Mouse (Mus musculus) adrenal gland, postnatal 36 days (tissue): ENCODE data around the gene Ifna16. TPM values are rescaled to one million over a fixed set of nuclear protein-coding genes. Genes with fewer than 3 reads are reported as not detected.

Experiments
- DNase-seq, 2 experiments: peaks; one replicate each; pipeline ENCODE4 v3.0.0; 2021; ENCODE audit warnings: mixed read lengths in 1 of 2
- total RNA-seq, 2 experiments: library from RNA; stranded (reverse); gene quantifications; 2 replicates each; pipeline ENCODE4 v1.2.3; 2021

Ifna16 gene
- total RNA-seq, 2 experiments from 2014 or later = not detected

DNA sequence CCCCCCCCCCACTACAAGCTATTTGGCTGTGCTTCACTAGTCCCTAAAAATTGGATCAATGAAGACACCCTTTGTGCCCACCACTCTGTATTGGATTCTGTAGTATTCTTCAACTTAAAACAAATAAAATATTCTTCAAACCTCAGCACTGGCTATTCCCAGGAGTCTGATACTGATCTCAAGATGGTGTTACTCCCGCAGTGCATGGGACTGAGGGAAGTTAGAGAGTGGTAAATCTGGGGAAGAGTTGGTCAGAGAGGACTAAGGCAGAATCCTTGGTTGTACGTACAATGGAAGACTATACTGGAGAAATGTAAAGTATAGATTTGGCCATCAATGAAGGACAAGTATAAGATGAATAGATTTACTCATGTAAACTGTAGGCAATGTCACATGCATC, 34.2 kb downstream of the Ifna16 start:
- no peak for DNase-seq

DNA sequence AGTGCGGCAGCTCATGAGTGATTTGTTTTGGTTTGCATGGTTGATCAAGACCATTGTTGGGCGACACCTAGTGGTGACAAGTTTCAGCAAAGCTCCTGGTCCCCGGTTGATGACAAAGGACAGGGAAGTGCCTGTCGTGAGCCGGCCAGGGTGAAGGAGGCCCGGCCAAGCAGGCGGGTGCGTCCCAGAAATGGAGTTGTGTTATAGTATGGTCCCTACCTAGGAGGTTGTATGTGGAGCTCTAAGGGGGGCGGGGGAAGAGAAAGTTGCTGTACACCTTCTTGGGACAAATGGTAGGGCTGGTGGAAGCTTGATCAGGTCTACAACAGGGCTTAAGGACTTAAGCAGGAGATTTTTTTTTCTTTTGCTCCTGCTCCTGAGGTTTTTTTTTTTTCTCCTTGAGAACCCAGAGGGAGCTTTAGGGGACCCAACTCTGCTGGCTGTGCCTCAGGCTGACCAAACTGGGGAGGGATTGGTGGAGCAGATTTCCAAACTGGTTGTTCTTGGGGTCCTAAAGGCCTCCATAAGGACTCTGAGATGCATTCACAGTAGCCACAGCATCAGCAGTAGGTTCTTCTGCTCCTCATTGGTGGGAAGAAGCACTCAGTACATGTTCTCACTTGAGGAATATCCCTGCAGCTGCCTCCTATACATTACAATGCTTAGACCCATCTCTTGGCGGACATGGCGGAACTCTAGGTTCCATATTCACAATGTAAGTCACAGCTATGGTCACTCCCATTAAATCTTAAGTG, 35.5 kb downstream of the Ifna16 start:
- peak; percentile 90 to 94 for DNase-seq

DNA sequence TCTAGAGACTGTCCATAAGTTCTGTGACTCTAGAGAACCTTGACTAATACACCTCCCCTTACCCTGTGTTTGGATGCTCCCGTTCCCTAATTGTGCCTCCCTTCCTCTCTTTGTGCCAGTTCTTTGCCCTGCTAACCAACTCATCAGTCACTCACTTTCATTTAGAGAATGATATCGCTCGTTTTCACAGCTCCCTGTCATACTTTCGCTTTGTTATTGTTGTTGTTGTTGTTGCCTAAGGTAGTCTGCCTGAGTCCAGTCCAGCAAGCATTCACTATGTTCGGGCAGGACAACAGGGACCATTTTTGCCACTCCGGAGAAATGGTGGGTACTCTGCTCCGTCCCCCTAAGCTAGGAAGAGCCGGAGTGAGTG, 36.0 kb downstream of the Ifna16 start:
- no peak for DNase-seq

DNA sequence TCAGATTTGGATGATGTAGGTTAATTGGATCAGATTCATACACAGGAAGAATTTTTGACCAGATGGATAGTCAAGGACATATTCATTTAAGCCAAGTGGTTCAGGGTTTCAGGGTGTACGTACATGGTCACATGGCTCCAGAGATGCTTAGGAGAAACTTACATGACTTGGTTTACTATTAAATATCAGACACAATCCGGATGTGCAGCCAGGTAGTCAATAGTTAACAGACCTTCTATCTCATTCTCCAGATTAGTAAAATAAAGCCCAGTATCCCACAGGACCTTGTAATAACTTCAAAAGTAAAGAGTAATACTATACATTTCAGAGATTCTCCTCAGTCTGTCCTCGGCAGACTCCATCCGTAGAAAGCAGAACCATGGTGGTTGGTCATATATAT, 42.4 kb downstream of the Ifna16 start, which contains the start of gene C87499:
TSS of gene C87499 (minus strand) at position 101 of the 400 bp plus-strand sequence.
- DNase-seq = no peak

Other genes starting within 250 kb of the Ifna16 start
- gene Hacd4, start 238.0 kb downstream of the Ifna16 start, total RNA-seq = 1 to 10 TPM; 4.5 to 4.6 TPM
- gene Ifnb1, start 154.2 kb downstream of the Ifna16 start, total RNA-seq = not detected
- not detected for gene Ifna15, start 118.7 kb downstream of the Ifna16 start, total RNA-seq
- gene Ifna14, start 105.1 kb downstream of the Ifna16 start, total RNA-seq = not detected
- gene Ifna9, start 84.5 kb downstream of the Ifna16 start, total RNA-seq = not detected
- gene Ifna12, start 73.5 kb downstream of the Ifna16 start, total RNA-seq = not detected
- not detected for gene C87499, start 42.5 kb downstream of the Ifna16 start, total RNA-seq
- not detected for gene Ifna13, start 32.5 kb downstream of the Ifna16 start, total RNA-seq
- gene Ifna2, start 7.0 kb upstream of the Ifna16 start, total RNA-seq = not detected
- gene Ifnab, start 14.4 kb upstream of the Ifna16 start, total RNA-seq = not detected
- under 1 TPM; 0.36 to 0.60 TPM for gene Gm26566, start 44.9 kb upstream of the Ifna16 start, total RNA-seq
- 10 to 100 TPM; 82.5 to 89.7 TPM for gene Klhl9, start 45.5 kb upstream of the Ifna16 start, total RNA-seq
- gene Gm13271, start 77.9 kb upstream of the Ifna16 start, total RNA-seq = not detected
- gene Gm13283, start 83.2 kb upstream of the Ifna16 start, total RNA-seq = under 1 TPM in 1 of 2 experiments, not detected in 1; 0.20 TPM
- not detected for gene Gm13290, start 96.9 kb upstream of the Ifna16 start, total RNA-seq
- not detected for gene Gm13289, start 100.0 kb upstream of the Ifna16 start, total RNA-seq
- not detected for gene Gm13272, start 102.9 kb upstream of the Ifna16 start, total RNA-seq
- gene Ifnz, start 105.2 kb upstream of the Ifna16 start, total RNA-seq = under 1 TPM in 1 of 2 experiments, not detected in 1; 0.20 TPM
- not detected for gene Gm13276, start 108.8 kb upstream of the Ifna16 start, total RNA-seq
- not detected for gene Gm13277, start 111.7 kb upstream of the Ifna16 start, total RNA-seq
- gene Gm13278, start 114.6 kb upstream of the Ifna16 start, total RNA-seq = not detected
- not detected for gene Gm13275, start 117.6 kb upstream of the Ifna16 start, total RNA-seq
- not detected for gene Gm13279, start 120.5 kb upstream of the Ifna16 start, total RNA-seq
- gene Gm13285, start 122.7 kb upstream of the Ifna16 start, total RNA-seq = not detected
- not detected for gene Gm13287, start 126.3 kb upstream of the Ifna16 start, total RNA-seq
- under 1 TPM in 1 of 2 experiments, not detected in 1; 0.10 TPM for gene Gm13288, start 128.6 kb upstream of the Ifna16 start, total RNA-seq
- gene Ifna7, start 139.3 kb upstream of the Ifna16 start, total RNA-seq = not detected
- gene Ifna11, start 143.0 kb upstream of the Ifna16 start, total RNA-seq = not detected
- not detected for gene Ifna6, start 150.5 kb upstream of the Ifna16 start, total RNA-seq
- not detected for gene Ifna5, start 158.6 kb upstream of the Ifna16 start, total RNA-seq
- not detected for gene Ifna4, start 164.9 kb upstream of the Ifna16 start, total RNA-seq
- not detected for gene Ifna1, start 173.2 kb upstream of the Ifna16 start, total RNA-seq
- gene Ifne, start 203.3 kb upstream of the Ifna16 start, total RNA-seq = not detected